Mouse (Mus musculus): Measurements from ENCODE around the gene Col6a2.

GRCm38 (mm10) chr10:76572151-76572550 is 51.3 kb downstream of the Col6a2 start:
- TF ChIP-seq MAX (IDR thresholded peaks at IDR 0.05; ENCODE audit: low read depth) (no peak), POLR2A (IDR thresholded peaks at IDR 0.05; ENCODE audit: insufficient read length, low read depth) (no peak), E2F4 (IDR thresholded peaks at IDR 0.05; ENCODE audit: insufficient read depth) (no peak), USF1 (IDR thresholded peaks at IDR 0.05; ENCODE audit: low read depth) (no peak), MYOD1 (IDR thresholded peaks at IDR 0.05; ENCODE audit: control insufficient read depth in 1 of 3, insufficient read length in 2 of 3, low read depth in 2 of 3) (no peak), POLR2AphosphoS2 (IDR thresholded peaks at IDR 0.05; ENCODE audit: insufficient read length, low read depth) (no peak), MYOG (IDR thresholded peaks at IDR 0.05; ENCODE audit: control insufficient read depth in 1 of 3, insufficient read depth in 1 of 3, insufficient read length in 2 of 3, low read depth in 2 of 3) (no peak), TCF12 (IDR thresholded peaks at IDR 0.05; ENCODE audit: insufficient read depth, poor library complexity, severe bottlenecking) (no peak)

Measured in myocyte (in vitro differentiated cells).